Mouse (Mus musculus): ENCODE results near the gene Il18rap. TPM values are rescaled to one million over a fixed set of nuclear protein-coding genes. Genes with fewer than 3 reads are reported as not detected.

The Il18rap gene
- polyA plus RNA-seq, 1 experiment, result 0.03 TPM

DNA sequence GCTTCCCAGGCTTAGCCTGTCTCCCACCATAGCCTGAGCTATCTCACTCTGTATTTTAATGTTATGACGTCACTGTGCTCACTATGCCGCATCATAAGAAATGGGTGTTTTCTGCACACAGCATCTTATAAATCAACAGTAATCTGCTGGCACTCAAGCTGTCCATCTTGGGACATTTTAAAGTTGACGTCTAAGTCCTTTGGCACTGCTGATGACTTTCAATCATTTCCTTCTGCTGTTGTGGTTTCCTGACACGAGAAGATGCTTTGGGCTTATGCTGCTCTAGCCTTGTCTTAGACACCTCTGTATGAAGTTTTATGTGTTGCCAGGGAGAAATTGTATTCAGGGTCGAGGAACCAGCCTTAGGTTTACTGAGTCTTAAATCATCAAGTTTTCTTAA lies 10.6 kb upstream of the Il18rap start:
- no peak for TF ChIP-seq CTCF (IDR thresholded peaks at IDR 0.05; ENCODE audit: borderline replicate concordance, insufficient read depth, low read depth, low read length)
- TF ChIP-seq POLR2A (IDR thresholded peaks at IDR 0.05; ENCODE audit: borderline replicate concordance, insufficient read depth, low read length), result no peak
- Histone ChIP-seq H3K27me3 (ENCODE audit: control insufficient read depth, insufficient read depth, low read length) (no peaks in the 10 kb centered on the region), H3K4me1 (ENCODE audit: control insufficient read depth, insufficient read depth, low read length) (no peaks in the 10 kb centered on the region), H3K4me3 (replicated peaks; ENCODE audit: insufficient read depth, low read depth, low read length) (no peak overlapping the region), H3K27ac (ENCODE audit: insufficient read depth, low read length) (no peak overlapping the region)
- WGBS, result 87% methylated on average over 5 of the region's 5 CpGs
- no peak for DNase-seq

DNA sequence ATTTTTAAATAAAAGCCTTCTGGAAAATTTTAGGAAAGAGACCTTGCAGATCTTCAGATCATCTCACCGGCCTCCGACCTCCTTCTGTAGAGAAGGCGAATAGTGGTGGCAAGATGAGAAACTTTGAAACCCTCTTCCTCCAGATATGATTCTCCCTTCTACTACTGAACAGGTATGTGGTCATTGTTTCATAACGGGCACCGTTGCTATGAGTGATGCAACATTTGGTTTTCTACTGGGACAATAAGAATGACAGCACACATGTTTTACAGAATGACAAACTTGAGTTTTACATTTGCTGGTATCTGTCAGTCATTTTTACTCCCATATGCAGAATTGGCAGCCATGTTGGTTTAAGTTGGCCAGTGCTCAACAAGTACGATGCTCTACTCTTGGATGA lies 1.2 kb downstream of the Il18rap start:
- DNase-seq, result no peak
- 83% methylated on average over 6 of the region's 6 CpGs for WGBS
- Histone ChIP-seq H3K4me1 (ENCODE audit: control insufficient read depth, insufficient read depth, low read length) (no peaks in the 10 kb centered on the region), H3K4me3 (replicated peaks; ENCODE audit: insufficient read depth, low read depth, low read length) (no peak overlapping the region), H3K27me3 (ENCODE audit: control insufficient read depth, insufficient read depth, low read length) (no peaks in the 10 kb centered on the region), H3K27ac (ENCODE audit: insufficient read depth, low read length) (no peak overlapping the region)
- no peak for TF ChIP-seq CTCF (IDR thresholded peaks at IDR 0.05; ENCODE audit: borderline replicate concordance, insufficient read depth, low read depth, low read length)
- no peak for TF ChIP-seq POLR2A (IDR thresholded peaks at IDR 0.05; ENCODE audit: borderline replicate concordance, insufficient read depth, low read length)

DNA sequence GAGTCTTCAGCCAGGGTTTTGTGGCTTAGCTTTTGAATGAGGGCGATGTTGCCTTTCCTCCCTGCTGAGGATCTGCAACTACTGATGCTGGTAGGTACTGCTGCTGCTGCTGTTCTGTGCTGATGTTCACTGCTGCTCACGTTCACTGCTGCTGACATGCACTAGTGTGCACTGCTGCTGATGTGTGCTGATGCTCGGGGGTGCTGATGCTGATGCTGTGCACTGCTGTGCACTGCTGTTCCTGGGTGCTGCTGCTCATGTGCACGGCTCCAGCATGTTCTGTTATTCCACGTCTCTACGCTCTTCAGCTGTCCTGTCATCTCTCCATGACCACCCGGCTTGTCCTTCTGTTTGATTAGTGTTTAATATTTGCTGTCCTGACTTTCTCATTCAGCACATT lies 7.8 kb downstream of the Il18rap start:
- TF ChIP-seq POLR2A (IDR thresholded peaks at IDR 0.05; ENCODE audit: borderline replicate concordance, insufficient read depth, low read length) (no peak), CTCF (IDR thresholded peaks at IDR 0.05; ENCODE audit: borderline replicate concordance, insufficient read depth, low read depth, low read length) (no peak)
- H3K27me3 ChIP-seq (ENCODE audit: control insufficient read depth, insufficient read depth, low read length), result no peaks in the 10 kb centered on the region
- no peak overlapping the region for H3K4me3 ChIP-seq (replicated peaks; ENCODE audit: insufficient read depth, low read depth, low read length)
- DNase-seq, result no peak
- H3K4me1 ChIP-seq (ENCODE audit: control insufficient read depth, insufficient read depth, low read length), result no peaks in the 10 kb centered on the region
- WGBS, result 81% methylated on average over 7 of the region's 7 CpGs
- no peak overlapping the region for H3K27ac ChIP-seq (ENCODE audit: insufficient read depth, low read length)

GRCm38 (mm10) chr1:40523971-40524722 lies 9.0 kb downstream of the Il18rap start:
- H3K27me3 ChIP-seq (ENCODE audit: control insufficient read depth, insufficient read depth, low read length), result no peaks in the 10 kb centered on the region
- WGBS, result 89% methylated on average over 5 of the region's 5 CpGs
- no peak overlapping the region for H3K4me3 ChIP-seq (replicated peaks; ENCODE audit: insufficient read depth, low read depth, low read length)
- H3K4me1 ChIP-seq (ENCODE audit: control insufficient read depth, insufficient read depth, low read length), result no peaks in the 10 kb centered on the region
- no peak for TF ChIP-seq POLR2A (IDR thresholded peaks at IDR 0.05; ENCODE audit: borderline replicate concordance, insufficient read depth, low read length)
- TF ChIP-seq CTCF (IDR thresholded peaks at IDR 0.05; ENCODE audit: borderline replicate concordance, insufficient read depth, low read depth, low read length), result no peak
- H3K27ac ChIP-seq (ENCODE audit: insufficient read depth, low read length), result no peak overlapping the region
- DNase-seq, result no peak

GRCm38 (mm10) chr1:40529287-40529686 lies 14.1 kb downstream of the Il18rap start:
- 89% methylated on average over 5 of the region's 5 CpGs for WGBS
- TF ChIP-seq CTCF (IDR thresholded peaks at IDR 0.05; ENCODE audit: borderline replicate concordance, insufficient read depth, low read depth, low read length) (no peak), POLR2A (IDR thresholded peaks at IDR 0.05; ENCODE audit: borderline replicate concordance, insufficient read depth, low read length) (no peak)

DNA sequence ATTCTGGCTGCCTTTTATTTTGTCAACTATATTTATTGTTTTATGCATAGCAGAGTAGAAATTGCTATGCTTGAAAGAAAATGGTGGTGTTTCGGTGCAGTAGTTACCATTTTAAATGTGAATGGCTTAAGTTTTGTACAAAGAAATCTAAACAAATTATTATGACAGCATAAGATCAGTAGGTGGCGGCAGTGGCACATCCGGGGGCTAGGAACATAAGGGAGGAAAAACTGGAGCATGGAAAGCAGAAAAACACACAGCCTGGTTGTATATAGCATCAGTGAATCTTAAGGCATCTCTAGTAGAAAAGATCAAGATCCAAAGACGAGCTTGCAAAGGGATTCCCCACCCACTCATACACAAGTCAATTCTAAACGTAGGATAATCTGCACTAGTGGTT lies 22.4 kb downstream of the Il18rap start:
- TF ChIP-seq POLR2A (IDR thresholded peaks at IDR 0.05; ENCODE audit: borderline replicate concordance, insufficient read depth, low read length), result no peak
- no peak for TF ChIP-seq CTCF (IDR thresholded peaks at IDR 0.05; ENCODE audit: borderline replicate concordance, insufficient read depth, low read depth, low read length)
- no peak overlapping the region for H3K4me3 ChIP-seq (replicated peaks; ENCODE audit: insufficient read depth, low read depth, low read length)
- no peak for DNase-seq
- H3K27me3 ChIP-seq (ENCODE audit: control insufficient read depth, insufficient read depth, low read length), result no peaks in the 10 kb centered on the region
- H3K4me1 ChIP-seq (ENCODE audit: control insufficient read depth, insufficient read depth, low read length), result no peaks in the 10 kb centered on the region
- no peak overlapping the region for H3K27ac ChIP-seq (ENCODE audit: insufficient read depth, low read length)
- WGBS, result 78% methylated on average over 5 of the region's 5 CpGs

More at GRCm38 (mm10) chr1:40529287-40529686, 14.1 kb downstream of the Il18rap start:
- Histone ChIP-seq H3K27ac (ENCODE audit: insufficient read depth, low read length) (no peak overlapping the region), H3K4me1 (ENCODE audit: control insufficient read depth, insufficient read depth, low read length) (no peaks in the 10 kb centered on the region), H3K27me3 (ENCODE audit: control insufficient read depth, insufficient read depth, low read length) (no peaks in the 10 kb centered on the region), H3K4me3 (replicated peaks; ENCODE audit: insufficient read depth, low read depth, low read length) (no peak overlapping the region)
- DNase-seq, result no peak

- peak; percentile 9 to 14 for DNase-seq
- H3K27ac ChIP-seq (ENCODE audit: insufficient read depth, low read length), result no peak overlapping the region
- peak; percentile 52; the same call in 1 of the 2 replicates for TF ChIP-seq CTCF (IDR thresholded peaks at IDR 0.05; ENCODE audit: borderline replicate concordance, insufficient read depth, low read depth, low read length)
- TF ChIP-seq POLR2A (IDR thresholded peaks at IDR 0.05; ENCODE audit: borderline replicate concordance, insufficient read depth, low read length), result no peak
- H3K27me3 ChIP-seq (ENCODE audit: control insufficient read depth, insufficient read depth, low read length), result no peaks in the 10 kb centered on the region
- H3K4me3 ChIP-seq (replicated peaks; ENCODE audit: insufficient read depth, low read depth, low read length), result no peak overlapping the region
- 0% methylated on average over 2 of the region's 2 CpGs for WGBS
- H3K4me1 ChIP-seq (ENCODE audit: control insufficient read depth, insufficient read depth, low read length), result no peaks in the 10 kb centered on the region
These were observed 29.5 kb downstream of the Il18rap start for GRCm38 (mm10) chr1:40544650-40545049.

- H3K27ac ChIP-seq (ENCODE audit: insufficient read depth, low read length), result no peak overlapping the region
- 89% methylated on average over 4 of the region's 4 CpGs for WGBS
- H3K27me3 ChIP-seq (ENCODE audit: control insufficient read depth, insufficient read depth, low read length), result no peaks in the 10 kb centered on the region
- no peaks in the 10 kb centered on the region for H3K4me1 ChIP-seq (ENCODE audit: control insufficient read depth, insufficient read depth, low read length)
- TF ChIP-seq CTCF (IDR thresholded peaks at IDR 0.05; ENCODE audit: borderline replicate concordance, insufficient read depth, low read depth, low read length) (no peak), POLR2A (IDR thresholded peaks at IDR 0.05; ENCODE audit: borderline replicate concordance, insufficient read depth, low read length) (no peak)
- H3K4me3 ChIP-seq (replicated peaks; ENCODE audit: insufficient read depth, low read depth, low read length), result no peak overlapping the region
- DNase-seq, result no peak
These were observed 31.5 kb downstream of the Il18rap start for GRCm38 (mm10) chr1:40546645-40547044.

Measured in cerebellum, adult 2 months (tissue).